Mouse (Mus musculus) ES-E14 (cell line): ENCODE data around the gene Olfr619. TPM values are rescaled to one million over a fixed set of nuclear protein-coding genes. Genes with fewer than 3 reads are reported as not detected.

ENCODE experiments used
- DNase-seq: peaks from one replicate; pipeline ENCODE4 v3.0.0-alpha.2; 2013; ENCODE audit warnings: low read depth, low spot score
- H3K27ac ChIP-seq: 2 replicates; pipeline ENCODE4 v1.5.1; 2012; ENCODE audit warnings: low read depth, mild to moderate bottlenecking, low read length, moderate library complexity, mixed read lengths; ENCODE audit not compliant: poor library complexity, insufficient read depth, severe bottlenecking
- H3K36me3 ChIP-seq: 2 replicates; pipeline ENCODE4 v1.6.1; 2012; ENCODE audit warnings: mild to moderate bottlenecking, low read length, moderate library complexity, mixed read lengths; ENCODE audit not compliant: control insufficient read depth, poor library complexity, insufficient read depth, severe bottlenecking
- H3K4me1 ChIP-seq, 2 experiments: fragments of 150-350 bp in 1 of 2; sonication (generic) in 1 of 2; 2 replicates each; pipeline ENCODE4 v1.6.1; 2012; ENCODE audit warnings: low read length in 2 of 2, mild to moderate bottlenecking in 1 of 2, mixed read lengths in 1 of 2; ENCODE audit not compliant: control insufficient read depth in 2 of 2, insufficient read depth in 2 of 2, poor library complexity in 1 of 2
- H3K4me3 ChIP-seq, 2 experiments: fragments of 150-350 bp in 1 of 2; sonication (generic) in 1 of 2; 2 replicates each; pipeline ENCODE4 v1.5.1; 2012; ENCODE audit warnings: low read length in 2 of 2, low read depth in 1 of 2, mild to moderate bottlenecking in 1 of 2, mixed read lengths in 1 of 2; ENCODE audit not compliant: insufficient read depth in 1 of 2, poor library complexity in 1 of 2, severe bottlenecking in 1 of 2
- H3K9ac ChIP-seq: 2 replicates; pipeline ENCODE4 v1.6.1; 2012; ENCODE audit warnings: low read depth, mild to moderate bottlenecking, low read length, mixed read lengths; ENCODE audit not compliant: poor library complexity, insufficient read depth, severe bottlenecking
- H3K9me3 ChIP-seq: fragments of 150-350 bp; sonication (generic); 2 replicates; pipeline ENCODE4 v1.6.1; 2012; ENCODE audit warnings: low read depth, mild to moderate bottlenecking, low read length; ENCODE audit not compliant: control insufficient read depth, insufficient read depth
- CHD2 ChIP-seq: IDR thresholded peaks from 2 replicates; pipeline ENCODE4 v1.6.1; 2014; ENCODE audit warnings: mild to moderate bottlenecking, low read depth, low read length, inconsistent platforms
- HCFC1 ChIP-seq: IDR thresholded peaks from 2 replicates; pipeline ENCODE4 v1.6.1; 2012; ENCODE audit warnings: low read length, inconsistent platforms, borderline replicate concordance; ENCODE audit not compliant: insufficient read depth
- MAFK ChIP-seq: IDR thresholded peaks from 2 replicates; pipeline ENCODE4 v1.6.1; 2014; ENCODE audit warnings: mild to moderate bottlenecking, low read depth, low read length, inconsistent platforms; ENCODE audit not compliant: insufficient read depth
- ZC3H11A ChIP-seq: IDR thresholded peaks from 2 replicates; pipeline ENCODE4 v1.6.1; 2012; ENCODE audit warnings: low read depth, mild to moderate bottlenecking, inconsistent platforms, low read length, borderline replicate concordance
- ZNF384 ChIP-seq: IDR thresholded peaks from 2 replicates; pipeline ENCODE4 v1.6.1; 2012; ENCODE audit warnings: low read depth, low read length, inconsistent platforms
- in situ Hi-C, 2 experiments: fragments of 600-800 bp; cut with MboI; formaldehyde crosslinking; loops; one replicate each; pipeline ENCODE4 v1.15.1; 2025; ENCODE audit warnings: low sequenced_read_pairs in 2 of 2, inconsistent platforms in 1 of 2; ENCODE audit not compliant: unreplicated experiment in 2 of 2
- total RNA-seq: library from RNA; depleted of rRNA; stranded (reverse); fragments of 300-350 nt; gene quantifications from 2 replicates; pipeline ENCODE4 v1.2.3, GENCODE M21; 2012; rRNA removed

The Olfr619 gene
- not detected in 2 replicates for total RNA-seq

DNA sequence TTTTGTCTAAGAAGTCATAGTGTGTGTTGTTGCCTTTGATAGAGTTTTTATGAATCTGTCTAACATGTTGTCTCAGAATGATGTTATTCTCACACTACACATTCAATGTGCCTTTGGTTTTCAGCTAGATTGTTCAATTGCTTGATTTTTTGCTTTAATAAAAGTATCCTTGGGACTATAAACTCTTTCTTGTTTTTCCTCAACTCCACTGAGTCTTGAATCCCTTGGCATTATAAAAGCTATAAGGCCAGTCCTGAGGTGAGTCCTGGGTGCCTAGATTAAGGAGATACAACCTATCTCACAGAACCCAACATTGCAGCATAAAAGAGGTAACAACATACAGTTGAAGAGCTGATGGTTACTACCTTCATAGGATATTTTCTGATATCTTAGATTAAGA lies at the start of gene Olfr619:
Gene Olfr619, plus strand, starts transcription at position 301 of the 400 bp plus-strand sequence.
- H3K9ac ChIP-seq: no peak within 1 kb of the TSS
- H3K4me1 ChIP-seq: no peaks in the 10 kb centered on the region
- no peaks in the 10 kb centered on the region for H3K9me3 ChIP-seq
- no peak within 1 kb of the TSS for H3K4me3 ChIP-seq
- no peaks in the 10 kb centered on the region for H3K36me3 ChIP-seq
- TF ChIP-seq ZNF384 (no peak), CHD2 (no peak), ZC3H11A (no peak), MAFK (no peak), HCFC1 (no peak)
- H3K27ac ChIP-seq: no peak within 1 kb of the TSS
- in situ Hi-C loops: no loop called here
- no peak for DNase-seq

- no peaks in the 10 kb centered on the region for H3K9me3 ChIP-seq
- H3K36me3 ChIP-seq: no peaks in the 10 kb centered on the region
- DNase-seq: no peak
- TF ChIP-seq CHD2 (no peak), ZNF384 (no peak), HCFC1 (no peak), ZC3H11A (no peak), MAFK (no peak)
- in situ Hi-C loops: no loop called here
- no peak within 1 kb of the TSS for H3K27ac ChIP-seq
- no peaks in the 10 kb centered on the region for H3K4me1 ChIP-seq
- H3K9ac ChIP-seq: no peak within 1 kb of the TSS
- no peak within 1 kb of the TSS for H3K4me3 ChIP-seq
Measured at GRCm38 (mm10) chr7:103555779-103556178, 44.6 kb upstream of the Olfr619 start, which contains the start of gene Olfr615. Olfr615 (plus strand) TSS chr7:103556079.

GRCm38 (mm10) chr7:103569043-103569442 lies 31.3 kb upstream of the Olfr619 start, which contains the start of gene Olfr616:
Olfr616 (minus strand) TSS chr7:103569143.
- no peaks in the 10 kb centered on the region for H3K36me3 ChIP-seq
- no peak within 1 kb of the TSS for H3K27ac ChIP-seq
- H3K9me3 ChIP-seq: no peaks in the 10 kb centered on the region
- no peaks in the 10 kb centered on the region for H3K4me1 ChIP-seq
- no peak for TF ChIP-seq HCFC1
- no peak for TF ChIP-seq ZC3H11A
- no peak for TF ChIP-seq ZNF384
- TF ChIP-seq MAFK: no peak
- TF ChIP-seq CHD2: no peak
- H3K9ac ChIP-seq: no peak within 1 kb of the TSS
- in situ Hi-C loops: no loop called here
- no peak for DNase-seq
- no peak within 1 kb of the TSS for H3K4me3 ChIP-seq

GRCm38 (mm10) chr7:103572761-103573160 lies 27.6 kb upstream of the Olfr619 start, which contains the start of gene Olfr617:
Olfr617 (plus strand) TSS chr7:103573061.
- no peak within 1 kb of the TSS for H3K27ac ChIP-seq
- no peaks in the 10 kb centered on the region for H3K4me1 ChIP-seq
- in situ Hi-C loops: loop anchor here in 1 of 2 experiments (5.0 kb wide), 1 partner anchor 105 kb away; no protein-coding TSS in a partner anchor
- H3K4me3 ChIP-seq: no peak within 1 kb of the TSS
- no peak within 1 kb of the TSS for H3K9ac ChIP-seq
- TF ChIP-seq CHD2: no peak
- no peak for TF ChIP-seq HCFC1
- TF ChIP-seq ZC3H11A: no peak
- TF ChIP-seq MAFK: no peak
- no peak for TF ChIP-seq ZNF384
- H3K36me3 ChIP-seq: no peaks in the 10 kb centered on the region
- no peak for DNase-seq
- no peaks in the 10 kb centered on the region for H3K9me3 ChIP-seq
